Mouse (Mus musculus): ENCODE results near the gene Slc25a21.
"Not testable (repeated sequence)": the region's sequence is repeated elsewhere in the genome, so short reads cannot be mapped to it uniquely, and the experiment has no call there.

The Slc25a21 gene

DNA sequence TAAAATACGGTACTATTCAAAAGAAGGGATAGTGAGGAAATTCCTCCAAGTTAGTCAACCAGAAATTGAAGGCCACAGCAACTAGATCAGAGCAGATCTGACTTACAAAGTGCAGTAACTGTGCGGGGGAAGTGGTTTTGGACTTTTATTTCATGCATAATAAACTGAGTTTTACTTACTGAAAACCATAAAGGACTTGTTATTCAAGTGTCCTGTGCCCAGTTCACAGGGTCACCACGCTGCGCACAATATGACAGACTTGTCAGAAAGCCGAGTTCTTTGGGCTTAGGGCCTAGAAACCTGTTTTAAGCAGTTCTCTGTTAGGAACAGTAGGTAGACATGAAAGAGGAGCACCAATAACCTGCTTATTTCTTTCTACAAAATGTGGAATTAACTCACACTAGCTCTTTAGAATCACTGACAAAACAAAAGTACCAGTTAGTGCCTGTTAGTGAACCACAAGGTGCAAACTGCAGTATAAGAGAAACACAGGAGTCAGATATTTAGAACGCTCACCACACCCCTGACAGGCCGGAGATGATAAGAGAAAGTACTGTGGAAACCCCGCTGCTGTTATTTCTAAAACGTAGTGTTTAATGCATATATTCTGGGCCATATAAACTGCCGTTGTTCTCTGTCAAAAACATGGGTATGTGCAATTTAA is at the start of gene Slc25a21:
Gene Slc25a21 (minus strand): TSS at position 110 of the 664 bp plus-strand sequence.
- peak; percentile 87 for DNase-seq (ENCODE audit: extremely low read depth, low read depth)

DNA sequence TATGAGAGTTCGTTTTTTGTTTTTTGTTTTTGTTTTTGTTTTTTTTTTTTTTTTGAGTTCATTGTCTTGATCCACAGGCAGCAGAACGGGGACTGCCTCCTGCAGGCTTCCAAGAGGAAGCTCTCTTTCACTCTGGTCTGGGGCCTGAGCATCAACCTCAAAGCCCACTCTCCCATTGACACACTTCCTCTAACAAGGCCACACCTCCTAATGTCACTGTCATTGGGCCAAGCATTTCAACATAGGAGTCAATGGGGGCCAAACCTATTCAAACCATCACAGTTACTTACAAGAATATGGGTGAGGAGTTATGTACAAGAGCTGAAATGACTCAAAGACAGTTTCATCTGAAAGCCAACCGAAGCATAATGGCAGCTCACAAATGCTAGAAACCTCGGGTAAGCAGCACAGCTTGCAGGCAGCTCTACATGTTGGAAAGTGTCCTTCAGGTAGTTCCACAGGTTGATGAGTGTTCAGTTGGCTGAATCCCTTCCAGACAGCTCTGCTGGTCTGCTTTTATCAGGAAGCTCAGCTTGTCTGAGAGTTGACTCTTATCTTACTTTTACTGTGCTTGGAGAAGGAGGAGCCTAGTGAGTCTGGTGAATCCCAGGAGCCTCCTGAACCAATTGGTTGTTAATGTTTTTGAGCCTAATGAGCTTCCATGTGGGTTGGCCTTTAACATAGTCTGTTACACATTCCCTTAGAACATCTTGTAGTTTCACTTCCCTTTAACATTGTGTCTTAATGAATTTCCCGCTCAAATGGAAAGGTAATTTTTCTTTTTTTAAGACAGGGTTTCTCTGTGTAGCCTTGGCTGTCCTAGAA is 46.6 kb upstream of the Slc25a21 start:
- no peak for DNase-seq (ENCODE audit: extremely low read depth, low read depth)

DNA sequence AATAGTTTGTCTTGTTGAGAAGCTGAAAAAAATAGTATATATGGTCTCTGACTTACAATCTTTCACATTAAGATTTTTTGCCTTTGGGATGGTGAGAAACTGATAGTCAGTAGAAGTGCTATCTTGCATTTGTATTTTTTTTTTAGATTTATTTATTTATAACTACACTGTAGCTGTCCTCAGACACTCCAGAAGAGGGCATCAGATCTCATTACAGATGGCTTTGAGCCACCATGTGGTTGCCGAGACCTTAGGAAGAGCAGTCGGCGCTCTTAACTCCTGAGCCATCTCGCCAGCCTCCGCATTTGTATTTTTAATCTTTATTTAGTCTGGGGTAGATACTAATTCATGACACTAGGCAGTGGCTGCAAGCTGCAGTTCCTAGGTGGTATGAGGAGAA is 36.1 kb upstream of the Slc25a21 start:
- DNase-seq (ENCODE audit: extremely low read depth, low read depth) = no peak

- DNase-seq (ENCODE audit: extremely low read depth, low read depth) = peak; percentile 57
Observed at GRCm38 (mm10) chr12:57231085-57231875, 34.0 kb upstream of the Slc25a21 start.

GRCm38 (mm10) chr12:57230192-57230706 is 33.0 kb upstream of the Slc25a21 start, which contains the start of the genes Prps1l3 and Mipol1:
Gene Prps1l3, plus strand, starts transcription at chr12:57230412.
Gene Mipol1, plus strand, starts transcription at chr12:57230427.
- DNase-seq (ENCODE audit: extremely low read depth, low read depth) = peak; percentile 86

GRCm38 (mm10) chr12:57229703-57230102 is 32.4 kb upstream of the Slc25a21 start:
- DNase-seq (ENCODE audit: extremely low read depth, low read depth) = no peak

DNA sequence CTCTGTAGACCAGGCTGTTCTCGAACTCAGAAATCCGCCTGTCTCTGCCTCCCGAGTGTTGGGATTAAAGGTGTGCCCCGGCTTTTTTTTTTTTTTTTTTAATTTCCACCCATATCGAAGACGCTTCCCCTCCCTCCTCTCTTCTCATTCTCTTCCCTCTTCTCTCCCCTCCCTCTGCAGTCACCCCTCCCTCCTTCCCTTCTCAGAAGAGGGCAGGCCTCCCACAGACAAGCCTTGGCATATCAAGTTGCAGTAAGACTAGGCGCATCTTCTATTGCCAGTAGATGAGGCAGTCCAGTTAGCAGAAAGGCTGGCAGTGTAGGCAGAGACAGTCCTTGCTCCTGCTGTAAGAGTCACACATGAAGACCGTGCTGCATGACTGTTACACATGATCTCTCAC is 30.5 kb upstream of the Slc25a21 start:
- DNase-seq (ENCODE audit: extremely low read depth, low read depth) = no peak

GRCm38 (mm10) chr12:57226411-57226810 is 29.1 kb upstream of the Slc25a21 start:
- no peak for DNase-seq (ENCODE audit: extremely low read depth, low read depth)

DNA sequence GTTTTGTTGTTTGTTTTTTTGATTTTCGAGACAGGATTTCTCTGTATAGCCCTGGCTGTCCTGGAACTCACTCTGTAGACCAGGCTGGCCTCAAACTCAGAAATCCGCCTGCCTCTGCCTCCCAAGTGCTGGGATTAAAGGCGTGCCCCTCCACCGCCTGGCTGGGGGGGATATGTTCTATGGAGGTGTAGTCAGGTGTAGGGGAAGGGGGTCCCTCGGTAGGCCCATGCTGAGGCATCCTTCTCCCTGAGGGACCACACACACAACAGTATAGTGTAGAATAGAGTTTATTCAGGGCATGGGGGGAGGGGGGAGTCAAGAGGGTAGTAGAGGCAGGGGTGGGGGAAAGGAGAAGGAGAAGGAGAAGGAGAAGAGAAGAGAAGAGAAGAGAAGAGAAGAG is 15.2 kb upstream of the Slc25a21 start:
- not testable (repeated sequence) for DNase-seq (ENCODE audit: extremely low read depth, low read depth)

GRCm38 (mm10) chr12:57211353-57212311 is 14.4 kb upstream of the Slc25a21 start:
- DNase-seq (ENCODE audit: extremely low read depth, low read depth) = no peak

DNA sequence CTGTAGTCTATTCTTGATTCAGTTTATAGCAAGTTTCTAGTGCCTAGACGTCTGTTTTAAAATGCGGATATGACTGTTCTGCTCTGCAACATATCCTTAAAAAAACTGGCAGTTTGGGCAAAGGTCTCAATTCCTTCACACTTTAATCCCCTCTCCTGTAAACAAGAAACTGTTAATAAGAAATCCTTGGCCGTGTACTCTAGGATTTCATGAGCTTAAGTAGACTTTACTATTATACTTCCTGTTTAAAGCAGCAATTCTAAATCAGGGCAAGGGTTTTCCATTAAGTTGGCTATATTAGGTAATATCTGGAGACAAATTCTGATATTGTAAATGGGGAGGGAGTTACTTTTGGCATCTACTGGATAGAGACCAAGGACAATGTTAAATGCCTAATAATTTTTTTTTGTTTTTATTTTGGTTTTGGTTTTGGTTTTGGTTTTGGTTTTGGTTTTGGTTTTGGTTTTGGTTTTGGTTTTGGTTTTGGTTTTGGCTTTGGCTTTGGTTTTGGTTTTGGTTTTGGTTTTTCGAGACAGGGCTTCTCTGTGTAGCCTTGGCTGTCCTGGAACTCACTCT is 7.1 kb upstream of the Slc25a21 start:
- no peak for DNase-seq (ENCODE audit: extremely low read depth, low read depth)

GRCm38 (mm10) chr12:57201901-57202300 is 4.6 kb upstream of the Slc25a21 start:
- DNase-seq (ENCODE audit: extremely low read depth, low read depth) = no peak

DNA sequence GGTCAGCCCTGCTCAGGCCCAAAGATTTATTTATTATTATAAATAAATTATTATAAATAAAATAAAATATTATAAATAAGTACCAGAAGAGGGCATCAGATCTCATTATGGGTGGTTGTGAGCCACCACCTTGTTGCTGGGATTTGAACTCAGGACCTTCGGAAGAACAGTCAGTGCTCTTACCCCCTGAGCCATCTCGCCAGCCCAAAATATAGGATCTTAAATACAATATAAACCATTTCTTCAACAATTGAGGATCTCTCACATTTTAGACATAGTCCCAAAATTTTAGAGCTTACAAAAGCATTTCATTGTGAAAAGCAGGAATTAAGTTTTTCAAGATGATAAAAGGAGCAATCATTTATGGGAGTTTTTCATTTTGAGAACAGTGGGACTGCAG is 2.2 kb upstream of the Slc25a21 start:
- no peak for DNase-seq (ENCODE audit: extremely low read depth, low read depth)

DNA sequence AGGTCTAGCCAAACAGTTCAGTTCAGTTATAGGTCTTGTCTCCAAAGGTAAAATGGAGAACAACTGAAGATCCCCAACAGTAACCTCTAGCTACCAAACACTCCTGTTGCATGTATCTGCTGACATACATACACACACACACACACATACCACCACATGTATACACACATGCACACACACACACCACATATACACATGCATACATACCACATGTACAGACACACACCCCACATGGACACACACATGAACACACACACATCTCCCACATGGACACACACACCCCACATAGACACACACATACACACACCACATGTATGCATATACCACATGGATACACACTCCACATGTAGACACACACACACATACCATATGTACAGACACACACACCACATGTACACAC is 997 bp upstream of the Slc25a21 start:
- no peak for DNase-seq (ENCODE audit: extremely low read depth, low read depth)

GRCm38 (mm10) chr12:57196608-57197362 is 487 bp downstream of the Slc25a21 start:
- peak; percentile 65 for DNase-seq (ENCODE audit: extremely low read depth, low read depth)

DNA sequence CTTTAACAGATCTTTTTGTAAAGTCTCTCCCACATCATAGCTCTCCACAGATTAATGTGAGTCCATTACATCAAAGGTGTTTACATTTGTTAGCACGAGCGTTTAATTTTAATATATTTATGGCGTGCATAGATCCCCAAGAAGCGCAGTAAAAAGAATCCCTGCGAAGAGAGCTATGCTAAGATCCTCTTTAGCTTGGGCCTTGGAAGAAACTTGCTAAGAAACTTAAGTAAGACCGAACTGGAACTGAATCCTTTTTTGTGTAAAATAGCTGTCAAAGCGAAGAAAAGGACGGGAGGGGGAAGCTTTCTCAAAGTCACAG is 1.0 kb downstream of the Slc25a21 start:
- DNase-seq (ENCODE audit: extremely low read depth, low read depth) = no peak

- peak; percentile 92 for DNase-seq (ENCODE audit: extremely low read depth, low read depth)
Observed at GRCm38 (mm10) chr12:57194609-57195008, 2.7 kb downstream of the Slc25a21 start.

- no peak for DNase-seq (ENCODE audit: extremely low read depth, low read depth)
Observed at GRCm38 (mm10) chr12:57187032-57187431, 10.2 kb downstream of the Slc25a21 start.

DNA sequence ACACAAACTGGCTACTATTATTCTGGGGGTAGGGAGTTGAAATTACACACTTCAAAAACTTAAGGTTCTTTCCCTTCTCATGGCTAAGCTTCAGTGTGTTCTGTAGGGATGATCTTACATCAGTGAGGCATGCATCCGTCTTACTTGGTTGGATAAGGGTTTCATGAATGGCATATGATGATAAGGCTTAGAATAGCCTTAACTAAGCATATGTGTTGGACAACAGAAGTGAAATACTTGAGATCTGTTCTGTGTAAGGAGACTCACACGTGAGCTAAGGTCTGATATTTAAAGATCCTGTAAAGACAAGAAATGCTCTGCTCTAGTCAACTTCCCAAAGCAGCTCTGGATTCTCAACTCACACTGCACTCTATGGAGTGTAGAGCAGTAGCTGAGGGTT is 11.1 kb downstream of the Slc25a21 start:
- DNase-seq (ENCODE audit: extremely low read depth, low read depth) = no peak
